Mouse (Mus musculus) ovary, postnatal 14 days (tissue): ENCODE results near the gene Ube2j1.

Source experiments
- DNase-seq: peaks from one replicate; pipeline ENCODE4 v3.0.0; 2022; ENCODE audit warnings: low spot score

Gene Ube2j1

GRCm38 (mm10) chr4:33072526-33073161 lies 41.4 kb downstream of the Ube2j1 start:
- DNase-seq = no peak

GRCm38 (mm10) chr4:33074406-33074805 lies 43.2 kb downstream of the Ube2j1 start:
- DNase-seq = no peak

GRCm38 (mm10) chr4:33074851-33075250 lies 43.6 kb downstream of the Ube2j1 start:
- DNase-seq = no peak

GRCm38 (mm10) chr4:33075776-33076524 lies 44.7 kb downstream of the Ube2j1 start:
- no peak for DNase-seq

GRCm38 (mm10) chr4:33077161-33077560 lies 45.9 kb downstream of the Ube2j1 start:
- DNase-seq = no peak

GRCm38 (mm10) chr4:33077724-33078123 lies 46.5 kb downstream of the Ube2j1 start:
- no peak for DNase-seq

- no peak for DNase-seq
Observed at GRCm38 (mm10) chr4:33078492-33078891, 47.3 kb downstream of the Ube2j1 start.

GRCm38 (mm10) chr4:33099118-33099694 lies 68.0 kb downstream of the Ube2j1 start:
- no peak for DNase-seq
